Mouse (Mus musculus) retina, adult 2 months (tissue): ENCODE results near the gene Rbm46.

Source experiments
- DNase-seq: peaks from one replicate; pipeline ENCODE4 v3.0.0-alpha.2; 2012; ENCODE audit warnings: low read depth, low spot score

The Rbm46 gene

DNA sequence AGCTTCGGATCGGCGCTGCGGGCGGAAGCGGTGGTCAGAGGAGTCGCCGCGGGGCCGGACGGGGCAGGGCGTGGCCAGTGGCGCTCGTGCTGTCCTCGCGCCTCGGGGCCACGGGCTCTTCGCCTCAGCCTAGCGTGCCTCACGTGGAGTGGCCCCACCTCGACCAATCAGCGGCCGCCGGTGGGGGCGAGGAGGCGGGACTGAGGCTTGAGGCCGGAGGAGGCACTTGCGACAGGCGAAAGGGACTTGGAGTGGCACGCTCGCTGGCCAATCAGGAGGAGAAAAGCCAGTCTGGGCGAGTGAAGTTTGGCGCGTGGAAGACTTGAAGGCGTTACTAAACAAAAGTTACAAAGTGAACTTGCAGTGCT lies at the start of gene Rbm46:
Rbm46 (minus strand) TSS at position 112 of the 368 bp plus-strand sequence.
- no peak for DNase-seq

DNA sequence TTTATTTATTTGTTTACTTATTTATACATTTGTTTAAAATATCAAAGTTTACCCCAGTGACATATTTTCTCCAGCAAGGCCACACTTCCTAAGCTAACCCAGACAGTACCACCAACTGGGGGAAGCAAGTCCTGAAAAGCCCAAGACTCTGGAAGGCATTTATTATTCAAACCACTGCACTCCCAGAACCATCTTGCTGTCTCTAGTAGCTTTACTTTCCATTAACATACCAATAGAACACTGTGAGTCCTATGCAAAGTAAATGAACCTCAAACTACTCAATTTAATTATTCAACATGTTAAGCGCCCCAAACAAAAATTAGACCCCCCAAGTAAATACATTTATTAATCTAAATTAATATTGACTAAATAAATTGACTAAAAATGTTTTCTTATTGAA lies 39.3 kb upstream of the Rbm46 start:
- no peak for DNase-seq

DNA sequence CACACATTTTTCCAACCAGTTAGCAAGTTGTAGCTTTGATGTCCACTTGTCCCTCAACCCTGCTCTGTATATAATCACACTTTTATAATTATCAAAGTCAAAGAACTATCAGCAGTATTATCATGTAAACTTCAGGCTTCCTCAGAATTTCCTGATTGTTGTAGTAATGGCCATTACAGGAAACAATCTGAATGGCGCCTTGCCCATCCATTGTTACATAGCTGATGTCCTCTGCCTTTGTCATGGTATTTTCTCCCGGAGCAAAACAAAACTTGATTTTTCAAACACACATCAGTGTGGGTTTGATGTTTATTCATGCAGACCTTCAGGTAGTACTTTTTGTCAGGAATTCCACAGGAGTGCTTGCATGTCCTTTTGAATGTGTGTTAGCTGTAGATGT lies 32.4 kb upstream of the Rbm46 start:
- DNase-seq, result no peak

DNA sequence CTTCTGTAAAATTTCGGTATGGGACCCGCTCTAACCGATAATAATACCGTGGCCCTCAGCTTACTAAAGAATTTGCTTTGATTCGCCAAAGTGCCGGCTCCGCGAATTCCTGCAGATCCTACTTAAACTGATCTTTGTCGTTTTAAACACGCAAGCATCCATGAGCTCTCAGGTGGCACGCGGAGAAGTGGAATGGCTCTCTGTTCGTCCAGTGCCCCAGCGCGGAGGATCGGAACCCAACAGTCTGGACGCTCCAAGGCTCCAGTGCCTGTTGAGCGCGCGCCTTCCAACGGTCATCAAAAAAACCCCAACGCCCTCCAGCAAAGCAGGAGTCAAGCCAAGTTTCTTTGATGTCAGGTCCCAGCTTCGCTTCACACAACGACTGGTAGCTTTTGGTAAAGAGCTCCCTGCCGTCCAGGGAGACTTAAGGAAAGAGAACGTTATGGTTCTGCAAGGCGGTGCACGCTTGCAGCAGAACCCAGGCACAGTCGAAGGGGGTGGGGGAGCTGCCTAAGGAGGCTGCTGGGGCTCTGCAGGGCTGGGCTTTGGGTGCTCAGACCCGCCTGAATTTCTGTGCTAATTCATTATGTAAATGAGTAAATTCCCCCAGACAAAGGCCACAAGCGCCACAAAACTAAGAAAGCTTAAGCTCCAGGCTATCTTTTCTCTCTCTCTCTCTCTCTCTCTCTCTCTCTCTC lies 28.1 kb upstream of the Rbm46 start:
- DNase-seq, result no peak

DNA sequence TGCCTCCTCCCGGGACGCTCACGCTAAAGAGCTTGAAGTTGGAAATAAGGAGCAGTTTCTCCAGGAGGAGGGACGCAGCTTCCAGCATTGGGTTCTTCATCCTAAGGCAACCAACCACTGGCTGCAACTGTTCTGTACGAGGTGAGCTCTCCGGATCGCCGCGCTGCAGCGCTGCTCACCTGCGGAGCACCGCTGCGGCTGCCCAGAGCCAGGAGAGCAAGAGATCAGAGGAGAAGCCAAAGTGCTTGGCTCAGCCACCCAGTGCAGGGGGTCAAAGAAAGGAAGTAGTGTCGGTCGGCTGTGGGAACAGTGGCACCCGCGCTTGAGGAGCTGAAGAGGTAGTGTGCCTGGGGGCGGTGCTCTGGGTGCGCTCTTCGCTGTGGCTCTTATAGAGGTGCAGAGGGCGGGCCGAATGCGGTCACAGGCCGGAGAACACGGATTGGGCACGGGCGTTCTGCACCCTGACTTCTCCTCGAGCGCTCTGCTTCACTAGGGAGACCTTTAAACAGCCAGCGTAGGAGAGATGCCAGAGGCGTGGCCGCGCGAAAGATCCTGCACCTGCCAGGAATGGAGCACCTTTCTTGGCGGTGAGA lies 27.4 kb upstream of the Rbm46 start, which contains the start of gene Lrat:
Lrat (minus strand) TSS at position 361 of the 593 bp plus-strand sequence.
- DNase-seq, result no peak

DNA sequence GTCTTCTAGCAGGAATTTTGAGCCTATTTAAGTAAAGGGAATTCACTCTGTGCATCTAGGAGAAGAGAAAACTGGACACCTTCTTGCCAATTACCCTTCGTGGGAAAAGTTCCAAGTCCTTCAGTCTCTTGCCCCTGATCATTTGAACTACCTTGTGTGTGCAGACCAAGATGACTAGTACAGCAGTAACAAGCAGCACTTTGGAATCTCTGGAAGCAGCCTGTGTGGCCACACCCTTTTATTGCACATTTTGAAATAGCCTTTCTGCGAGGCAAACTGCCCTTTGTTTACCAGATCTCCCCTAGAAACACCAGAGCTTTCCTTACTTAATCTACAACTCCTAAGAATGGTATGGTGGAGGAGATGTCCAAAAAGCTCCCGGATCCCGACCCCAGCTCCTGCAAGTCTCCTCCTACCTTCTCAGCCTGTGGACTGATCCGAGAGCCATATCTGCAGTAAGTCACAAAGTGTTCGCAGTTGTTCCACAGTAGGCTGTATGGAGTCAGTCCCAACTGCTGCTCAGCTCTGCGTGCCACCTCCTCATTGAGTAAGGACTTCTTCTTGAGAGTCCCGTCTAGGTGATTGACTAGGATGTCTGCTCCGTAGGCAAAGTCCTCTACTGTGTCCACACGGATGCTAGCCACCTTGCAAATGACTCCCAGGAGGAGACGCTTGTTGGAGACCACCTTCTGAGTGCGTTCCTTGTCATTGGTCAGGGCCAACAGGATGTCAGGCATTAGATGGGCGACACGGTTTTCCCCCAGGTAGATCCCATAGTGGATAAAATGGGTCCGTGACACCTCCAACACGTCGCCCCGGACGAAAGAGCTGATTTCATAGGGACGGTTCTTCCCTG lies 26.7 kb upstream of the Rbm46 start:
- DNase-seq, result no peak

DNA sequence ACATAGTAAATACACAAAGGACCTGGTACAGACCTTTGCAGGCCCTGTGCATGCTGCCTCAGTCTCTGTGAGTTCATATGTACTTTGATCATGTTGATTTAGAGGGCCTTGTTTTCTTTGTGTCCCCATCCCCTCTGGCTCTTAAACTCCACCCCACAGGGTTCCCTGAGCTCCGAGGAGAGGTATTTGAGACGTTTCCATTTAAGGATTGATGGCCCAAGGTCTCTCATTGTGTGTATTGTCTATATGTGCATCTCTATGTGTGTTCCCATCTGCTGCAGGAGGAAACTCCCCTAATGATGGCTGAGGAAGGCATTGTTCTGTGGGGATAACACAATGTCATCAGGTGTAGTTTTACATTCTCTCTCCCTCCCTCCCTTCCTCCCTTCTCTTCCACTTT lies 12.6 kb upstream of the Rbm46 start:
- DNase-seq, result no peak

DNA sequence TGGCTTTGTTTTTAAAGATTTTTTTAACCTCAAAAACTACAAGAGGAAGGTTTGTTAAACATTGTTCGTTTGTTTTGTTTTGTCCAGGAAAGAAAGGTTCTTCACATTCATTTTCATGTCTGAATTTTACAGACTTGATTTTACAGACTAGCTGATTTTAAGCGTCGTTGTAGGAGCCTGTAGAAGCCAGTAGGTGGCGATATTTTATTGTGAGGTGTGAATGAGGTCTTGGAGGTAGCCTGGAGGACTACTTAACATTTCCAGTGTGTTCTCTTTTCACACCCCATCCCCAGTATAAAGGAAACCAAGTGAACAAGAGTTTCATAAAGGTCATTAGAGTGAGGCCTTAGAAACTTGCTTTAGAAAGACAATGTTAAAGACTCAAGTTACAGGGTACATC lies 975 bp upstream of the Rbm46 start:
- DNase-seq, result no peak

DNA sequence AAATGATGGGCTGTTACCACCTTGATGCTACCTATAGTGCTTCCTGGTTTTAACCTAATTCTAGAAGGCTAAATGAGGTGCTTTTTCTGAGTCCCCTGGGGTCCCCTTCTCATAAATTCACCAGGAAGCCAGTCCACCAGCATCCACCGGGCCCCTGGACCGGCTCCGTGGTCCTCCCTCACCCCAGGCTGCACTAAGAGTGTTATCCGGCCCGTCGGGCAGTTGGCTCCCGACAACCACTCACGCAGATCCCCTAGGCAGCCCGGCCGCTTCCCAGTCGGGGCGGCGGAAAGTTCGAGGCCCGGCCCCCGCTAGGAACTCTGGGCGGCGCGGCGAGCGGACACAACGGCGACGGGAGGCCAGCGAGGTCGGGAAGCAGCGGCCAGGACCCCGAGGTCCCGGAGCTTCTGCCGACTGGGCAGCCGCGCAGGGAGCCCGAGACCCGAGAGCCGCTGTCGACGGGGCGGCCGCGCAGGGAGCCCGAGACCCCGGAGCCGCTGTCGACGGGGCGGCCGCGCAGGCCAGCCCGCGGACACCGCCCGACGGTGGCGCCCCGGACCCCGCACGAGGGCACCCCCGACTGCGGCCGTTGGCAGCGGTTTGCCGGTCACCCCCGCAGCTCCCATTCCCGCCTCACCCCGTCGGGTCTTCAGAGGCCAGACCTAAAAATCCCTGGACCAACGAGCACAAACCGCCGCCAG lies 462 bp downstream of the Rbm46 start:
- DNase-seq, result no peak

DNA sequence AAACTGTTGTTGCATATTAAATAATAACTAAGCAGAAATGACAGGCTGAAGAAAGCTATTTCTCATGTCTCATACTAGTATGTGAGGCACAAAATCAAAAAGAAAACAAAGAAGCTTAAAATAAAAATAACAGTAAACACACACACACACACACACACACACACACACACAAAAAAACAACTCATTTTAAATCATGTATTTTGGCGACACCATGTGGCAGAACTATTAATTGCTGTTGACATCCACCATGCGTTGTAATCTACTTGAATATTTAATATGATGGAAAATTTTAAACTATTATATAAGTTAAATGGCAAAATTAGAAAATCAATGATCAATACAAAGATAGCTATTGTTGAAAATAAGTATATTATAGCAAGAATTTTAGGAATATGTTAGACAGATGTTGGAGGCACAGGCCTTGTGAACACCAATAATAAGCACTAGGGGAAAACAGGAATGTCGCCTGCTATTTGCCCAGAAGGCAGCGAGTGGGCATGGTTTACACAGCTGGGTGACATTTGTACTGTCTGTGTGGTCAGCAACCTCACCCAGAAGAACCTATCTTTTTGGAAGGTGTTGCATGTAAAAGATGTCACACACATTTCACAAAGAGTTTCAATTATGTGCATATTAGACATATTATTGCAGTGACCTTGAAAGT lies 18.7 kb downstream of the Rbm46 start:
- DNase-seq, result no peak

DNA sequence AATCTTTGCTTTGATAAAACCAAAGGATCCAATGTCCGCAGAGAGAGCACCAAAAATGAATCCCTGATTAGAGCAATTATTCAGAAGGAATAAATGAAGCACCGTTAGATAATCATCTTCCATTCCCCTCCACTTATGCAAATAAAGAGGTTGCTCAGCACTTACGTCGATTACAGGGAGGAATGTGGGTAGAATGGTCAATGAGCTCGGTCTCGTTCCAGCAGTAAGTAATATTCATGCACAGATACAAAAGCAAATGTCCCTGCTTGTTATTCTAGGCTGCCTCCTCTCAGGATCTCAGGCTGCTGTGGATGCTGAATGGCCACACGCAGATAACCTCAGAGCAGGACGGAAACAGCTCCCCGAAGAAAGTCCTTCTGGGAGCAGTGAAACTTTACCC lies 51.1 kb downstream of the Rbm46 start:
- DNase-seq, result no peak

DNA sequence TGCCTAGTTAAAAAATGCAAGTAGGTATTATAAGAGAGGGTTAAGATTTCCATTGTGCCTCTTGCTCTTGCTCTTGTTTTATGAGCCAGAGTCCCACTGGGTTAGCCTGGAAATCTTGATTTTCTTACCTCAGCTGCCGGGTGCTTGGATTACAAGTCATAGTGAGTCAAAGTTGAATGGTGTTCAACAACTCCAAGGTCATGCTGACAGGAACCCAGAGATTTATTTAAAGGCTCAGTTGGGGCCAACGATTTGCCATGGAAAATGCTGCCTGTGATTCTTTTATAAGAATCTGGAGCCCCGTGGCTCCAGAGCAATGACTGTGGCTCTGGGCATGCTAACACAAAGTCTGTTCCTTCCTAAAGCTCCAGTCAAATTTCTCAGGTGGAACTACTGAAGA lies 64.4 kb downstream of the Rbm46 start:
- DNase-seq, result no peak

DNA sequence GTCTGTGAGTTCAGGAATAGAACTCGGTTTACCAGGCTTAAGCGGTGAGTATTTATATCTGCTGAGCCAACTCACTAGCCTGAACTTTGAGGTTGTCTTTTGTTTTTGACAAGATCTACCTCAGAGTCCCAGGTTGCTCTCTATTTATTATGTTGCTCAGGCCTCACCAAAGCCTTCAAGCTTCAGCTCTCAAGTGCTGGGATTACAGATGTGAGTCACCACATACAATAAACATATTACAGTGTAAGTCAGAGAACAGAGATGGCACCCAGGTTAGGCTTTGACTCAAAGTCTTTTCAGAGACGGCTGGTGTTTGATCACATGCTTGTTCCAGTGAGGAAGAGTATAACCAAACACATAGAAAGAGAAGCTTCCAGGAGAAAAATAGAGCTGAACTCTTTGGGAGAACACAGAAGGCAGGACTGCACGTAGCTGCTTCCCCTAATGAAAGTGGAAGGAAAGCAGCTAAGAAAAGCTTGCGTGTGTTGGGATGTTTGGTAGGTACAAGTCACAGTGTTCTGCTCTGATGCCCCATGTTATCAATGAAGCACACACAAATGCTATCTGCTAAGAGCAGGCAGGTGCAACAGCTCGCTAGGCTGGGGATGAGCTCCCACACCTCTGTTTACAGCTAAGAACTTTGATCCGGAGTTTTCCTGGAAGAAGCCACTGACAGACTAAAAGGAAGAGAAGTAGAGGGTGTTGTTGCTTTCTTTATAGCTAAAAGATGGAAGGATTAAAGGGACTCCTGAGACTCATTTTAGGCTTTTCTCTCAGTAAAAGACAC lies 65.8 kb downstream of the Rbm46 start:
- no peak for DNase-seq

DNA sequence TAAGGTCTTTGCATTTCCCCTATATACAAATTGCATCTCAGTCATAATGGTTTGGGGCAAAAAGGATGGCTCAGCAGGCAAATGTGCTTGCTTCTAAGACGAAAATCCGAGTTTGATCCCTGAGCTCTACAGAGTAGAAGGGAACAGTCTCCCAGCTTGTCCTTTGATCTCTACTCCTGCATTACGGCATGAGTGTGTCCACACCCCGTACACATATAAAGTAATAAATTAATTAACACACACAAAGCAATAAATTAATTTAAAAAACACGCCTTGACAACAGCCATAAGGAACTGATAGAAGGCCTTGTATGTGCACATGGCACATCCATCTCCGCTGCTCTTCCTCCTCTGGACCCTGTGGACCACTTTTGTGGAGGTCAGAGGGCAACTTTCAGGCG lies 66.5 kb downstream of the Rbm46 start:
- DNase-seq, result no peak

DNA sequence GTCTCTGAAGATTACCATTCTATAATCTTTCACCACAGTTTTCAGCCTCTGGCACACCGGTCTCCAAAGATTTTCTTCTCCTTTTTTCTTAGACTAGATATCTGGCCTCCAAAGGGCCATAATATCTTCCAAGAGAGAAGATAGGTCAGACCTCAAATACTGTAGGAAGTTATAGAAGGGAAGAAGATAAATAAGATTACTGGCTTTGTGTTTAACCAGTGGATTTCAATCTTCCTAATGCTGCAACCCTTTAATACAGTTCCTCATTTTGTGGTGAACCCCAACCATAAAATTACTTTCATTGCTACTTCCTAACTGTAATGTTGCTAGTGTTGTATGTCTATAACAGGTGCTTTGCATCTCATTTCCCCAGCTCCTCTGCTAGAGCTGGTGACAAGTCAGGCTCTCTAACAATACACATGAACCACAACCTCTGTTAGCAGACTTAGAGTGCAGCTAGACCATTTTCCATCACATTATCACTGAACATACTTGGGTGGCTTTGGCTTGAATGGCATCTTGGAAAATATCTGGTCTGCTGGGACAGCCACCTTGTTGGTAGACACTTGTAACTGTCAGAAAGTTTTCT lies 67.9 kb downstream of the Rbm46 start:
- DNase-seq, result no peak

DNA sequence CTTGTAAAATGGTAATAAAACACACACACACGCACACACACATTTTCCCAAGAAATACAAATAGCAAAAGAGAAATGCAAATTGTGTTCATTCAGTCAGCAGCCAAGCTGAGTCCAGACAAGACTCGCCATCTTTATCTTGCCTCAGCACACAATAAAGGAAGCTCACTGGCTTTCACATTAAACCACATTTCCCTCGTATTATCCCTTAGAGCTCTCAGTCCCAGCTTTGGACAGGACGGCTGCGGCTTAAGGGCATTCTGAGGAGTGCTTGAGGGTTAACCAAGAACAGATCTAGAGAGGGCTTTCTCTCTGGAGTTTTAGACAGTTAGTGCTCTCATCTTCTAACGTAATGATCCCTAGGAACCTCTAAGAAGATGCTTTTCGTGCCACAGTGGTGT lies 71.0 kb downstream of the Rbm46 start:
- DNase-seq, result no peak

DNA sequence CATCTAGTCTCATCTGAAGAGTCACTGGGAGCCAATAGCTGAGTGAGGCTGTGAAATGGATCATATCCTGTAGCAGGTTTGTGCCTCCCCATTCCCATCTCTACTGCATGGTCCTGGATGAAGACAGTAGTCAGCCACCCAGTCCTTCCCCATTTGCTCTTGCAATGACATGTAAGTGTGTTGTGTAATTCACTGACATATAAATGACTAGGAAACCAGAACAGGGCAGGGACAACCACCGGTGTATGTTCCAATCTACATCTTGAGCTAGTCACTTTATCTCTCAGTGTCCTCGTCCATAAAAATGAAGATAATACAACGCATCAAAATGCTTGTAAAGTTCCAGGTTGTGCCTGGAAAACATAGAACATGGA lies 75.8 kb downstream of the Rbm46 start:
- no peak for DNase-seq

DNA sequence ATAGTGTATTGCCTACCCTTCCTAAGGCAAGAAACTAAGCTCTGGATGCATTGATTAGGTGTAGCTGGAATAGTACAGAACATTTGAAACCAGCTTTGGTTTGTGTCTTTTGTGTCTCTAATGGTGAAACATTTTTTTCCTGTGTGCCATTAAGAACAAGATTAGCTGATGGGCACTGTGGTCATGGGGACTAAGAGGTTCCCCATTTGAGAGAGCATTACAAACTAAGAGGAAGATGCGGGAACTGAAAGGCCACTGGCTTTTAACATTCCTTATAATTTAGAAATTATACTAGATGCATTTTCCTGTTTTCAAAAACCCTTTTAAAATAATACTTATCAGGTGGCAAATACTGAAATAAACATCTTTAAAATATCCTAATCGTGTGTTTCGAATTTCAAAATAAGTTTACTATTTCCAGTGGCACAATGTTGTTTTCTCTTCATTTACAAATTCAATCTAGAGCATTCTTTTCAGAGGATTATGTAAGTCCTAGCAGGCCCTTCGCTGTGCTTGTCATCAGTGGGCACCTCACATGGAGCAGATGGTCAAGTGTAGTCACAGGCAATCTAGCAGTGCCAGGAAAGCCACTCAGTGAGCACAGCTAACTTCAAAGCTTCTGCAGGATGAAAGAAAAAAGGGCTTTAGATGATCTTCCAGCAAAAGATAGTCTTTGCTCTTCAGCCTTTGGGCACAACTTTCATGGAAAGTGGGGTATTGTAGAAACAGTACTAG lies 76.4 kb downstream of the Rbm46 start:
- DNase-seq, result no peak

DNA sequence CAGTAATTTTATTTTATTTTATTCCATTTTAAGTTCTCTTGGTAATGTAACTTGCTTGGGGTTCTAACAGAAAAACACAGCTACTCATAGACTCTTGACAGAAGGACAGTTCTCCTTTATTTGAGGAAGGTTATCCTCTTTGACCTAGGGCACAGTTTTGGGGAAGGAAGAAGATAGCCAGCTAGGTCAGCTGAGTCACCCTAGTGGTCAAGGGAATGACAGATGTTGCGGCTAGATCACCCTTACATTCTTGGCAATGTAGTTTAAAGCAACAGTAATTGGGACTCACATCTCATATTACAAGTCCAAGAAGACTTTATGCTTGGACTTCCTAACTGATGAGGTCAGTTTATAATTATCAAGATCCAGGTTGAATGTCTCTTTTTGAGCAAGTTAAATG lies 82.6 kb downstream of the Rbm46 start:
- no peak for DNase-seq

DNA sequence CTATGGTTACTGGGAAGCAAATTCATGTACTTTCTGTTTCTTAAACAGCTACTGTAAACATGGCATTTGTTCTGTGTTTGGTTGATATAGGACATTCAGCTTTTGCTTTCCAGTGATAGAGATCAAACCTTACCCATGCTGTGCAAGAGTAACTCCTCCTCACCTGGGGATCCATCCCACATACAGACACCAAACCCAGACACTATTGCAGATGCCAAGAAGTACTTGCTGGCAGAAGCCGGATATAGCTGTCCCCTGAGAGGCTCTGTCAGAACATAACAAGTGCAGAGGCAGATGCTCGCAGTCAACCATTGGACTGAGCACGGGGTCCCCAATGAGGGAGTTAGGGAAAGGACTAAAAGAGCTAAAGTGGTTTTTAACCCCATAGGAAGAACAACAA lies 84.6 kb downstream of the Rbm46 start:
- DNase-seq, result no peak
